Mouse (Mus musculus) cerebellum, adult 9-11 months (tissue): ENCODE measurements at regions not wholly inside any gene's neighbourhood (a gene's known extent, or its start where the extent isn't known, plus 50 kb on each side); places are given as distances from the start of the nearest gene placed in this dataset.

Experiments
- DNase-seq: peaks from one replicate; pipeline ENCODE4 v3.0.0; 2022

DNA sequence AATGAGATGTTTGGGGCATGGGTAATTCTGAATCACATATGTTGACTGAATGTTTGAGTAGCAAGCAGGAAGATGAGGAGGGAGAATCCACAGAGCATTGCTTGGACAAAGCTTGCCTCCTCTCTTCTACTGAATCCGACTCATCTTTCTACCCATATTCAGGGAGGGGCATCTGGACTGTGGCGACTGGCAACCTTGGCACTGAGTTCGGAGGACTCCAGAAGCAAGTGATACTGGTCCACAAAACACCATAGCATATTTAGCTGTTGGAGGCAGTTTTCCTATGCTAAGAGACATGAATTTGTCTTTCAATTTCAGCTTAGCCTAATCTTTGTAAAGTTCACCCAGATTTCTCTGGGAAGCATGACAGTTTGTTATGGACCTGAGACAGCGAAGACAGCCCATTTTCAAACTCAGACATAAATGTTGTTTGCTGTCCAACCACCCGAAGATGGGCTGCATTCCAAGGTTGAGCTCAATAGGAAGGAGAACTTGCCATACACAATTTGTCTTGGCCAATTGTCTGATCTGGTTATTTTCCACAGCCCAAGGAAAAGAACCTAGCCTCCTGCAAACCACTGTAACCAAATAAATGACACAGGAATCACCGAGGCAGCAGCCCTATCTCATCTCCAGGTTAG, 224.0 kb upstream of the Pld5 start:
- DNase-seq = peak; percentile 57

DNA sequence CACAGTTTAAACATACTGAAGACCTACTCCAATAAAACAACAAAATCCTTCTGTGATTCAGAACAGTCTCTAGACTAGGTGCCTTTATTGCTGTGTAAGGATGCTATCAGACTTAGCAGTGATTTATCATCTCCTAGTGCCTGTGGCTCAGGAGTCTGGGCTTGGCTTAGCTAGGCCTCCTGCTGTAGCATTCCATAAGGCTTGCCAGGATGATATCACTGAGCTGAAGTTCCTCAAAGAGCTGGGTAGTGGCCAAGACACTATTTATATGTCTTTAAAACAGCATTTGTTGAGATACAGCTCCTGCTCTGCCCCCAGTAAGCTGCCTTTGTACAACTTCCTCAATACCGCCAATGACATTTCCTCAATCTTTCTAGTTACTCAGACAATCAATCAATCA, 193.4 kb upstream of the Pld5 start:
- no peak for DNase-seq

GRCm38 (mm10) chr1:176462125-176462524, 187.0 kb upstream of the Pld5 start:
- peak; percentile 20 for DNase-seq

- no peak for DNase-seq
Observed at GRCm38 (mm10) chr1:176446735-176447134, 171.6 kb upstream of the Pld5 start.

- no peak for DNase-seq
Observed at GRCm38 (mm10) chr1:176443712-176444111, 168.6 kb upstream of the Pld5 start.

- no peak for DNase-seq
Observed at GRCm38 (mm10) chr1:176440254-176440653, 165.1 kb upstream of the Pld5 start.

- no peak for DNase-seq
Observed at GRCm38 (mm10) chr1:176427835-176428234, 152.7 kb upstream of the Pld5 start.

DNA sequence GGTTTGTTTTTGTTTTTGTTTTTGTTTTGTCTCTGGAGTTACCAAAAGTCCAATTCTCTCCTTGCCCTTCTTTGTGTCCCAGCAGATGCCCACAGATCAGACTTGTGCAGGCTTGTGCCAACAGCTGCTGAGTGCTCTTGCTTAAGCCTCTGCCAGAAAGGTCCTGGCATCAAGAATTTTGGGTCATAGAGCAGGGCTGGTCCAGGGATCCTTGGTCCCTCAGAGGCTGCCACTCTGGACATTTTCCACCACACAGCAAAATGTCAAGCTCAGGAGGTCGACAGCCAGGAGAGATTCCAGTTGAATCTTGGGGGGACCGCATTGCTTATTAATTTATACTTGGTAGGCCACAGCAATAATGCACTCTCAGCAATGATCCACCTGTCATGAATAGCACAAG, 151.9 kb upstream of the Pld5 start:
- no peak for DNase-seq

GRCm38 (mm10) chr1:176417251-176417650, 142.1 kb upstream of the Pld5 start:
- no peak for DNase-seq

GRCm38 (mm10) chr1:176404128-176404527, 129.0 kb upstream of the Pld5 start:
- no peak for DNase-seq

DNA sequence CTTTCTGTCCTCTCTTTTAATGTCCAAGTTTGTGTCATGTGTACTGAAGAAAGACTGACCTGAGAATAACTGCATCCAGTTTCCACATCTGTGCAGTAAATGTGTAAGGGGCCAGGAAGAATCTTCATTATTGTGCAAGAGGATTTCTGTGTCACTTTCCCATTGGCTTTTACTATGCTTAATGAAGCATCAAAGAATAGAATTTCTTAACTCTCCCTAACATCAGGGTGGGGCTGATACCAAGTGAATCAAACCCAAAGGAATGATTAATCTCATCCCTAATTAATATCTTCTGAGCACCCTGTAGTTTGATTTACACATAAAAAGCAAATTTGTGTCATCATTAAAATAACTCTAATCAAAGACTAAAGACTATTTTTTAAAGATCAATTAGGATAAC, 104.5 kb upstream of the Pld5 start:
- DNase-seq = no peak

DNA sequence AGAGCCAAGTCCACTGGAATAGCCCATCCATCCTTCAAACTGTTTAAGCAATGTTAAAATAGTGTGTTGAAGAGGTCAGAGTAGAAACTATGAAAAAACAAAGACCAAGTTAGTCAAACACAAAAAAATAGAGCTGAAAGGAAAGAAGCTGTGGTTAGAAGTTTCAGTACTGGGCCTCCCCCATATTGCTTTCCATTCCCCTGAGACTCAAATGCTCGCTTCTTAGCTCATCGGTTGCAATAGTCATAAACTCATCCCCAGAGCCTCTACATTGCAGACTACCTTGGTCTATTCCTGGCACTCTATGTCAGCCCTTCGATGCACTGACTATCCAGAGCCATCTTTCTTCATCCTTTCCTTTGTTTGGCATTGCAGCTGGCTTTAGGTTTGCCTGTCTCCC, 91.8 kb upstream of the Pld5 start:
- DNase-seq = no peak

- DNase-seq = no peak
Observed at GRCm38 (mm10) chr1:176360957-176361356, 85.8 kb upstream of the Pld5 start.

DNA sequence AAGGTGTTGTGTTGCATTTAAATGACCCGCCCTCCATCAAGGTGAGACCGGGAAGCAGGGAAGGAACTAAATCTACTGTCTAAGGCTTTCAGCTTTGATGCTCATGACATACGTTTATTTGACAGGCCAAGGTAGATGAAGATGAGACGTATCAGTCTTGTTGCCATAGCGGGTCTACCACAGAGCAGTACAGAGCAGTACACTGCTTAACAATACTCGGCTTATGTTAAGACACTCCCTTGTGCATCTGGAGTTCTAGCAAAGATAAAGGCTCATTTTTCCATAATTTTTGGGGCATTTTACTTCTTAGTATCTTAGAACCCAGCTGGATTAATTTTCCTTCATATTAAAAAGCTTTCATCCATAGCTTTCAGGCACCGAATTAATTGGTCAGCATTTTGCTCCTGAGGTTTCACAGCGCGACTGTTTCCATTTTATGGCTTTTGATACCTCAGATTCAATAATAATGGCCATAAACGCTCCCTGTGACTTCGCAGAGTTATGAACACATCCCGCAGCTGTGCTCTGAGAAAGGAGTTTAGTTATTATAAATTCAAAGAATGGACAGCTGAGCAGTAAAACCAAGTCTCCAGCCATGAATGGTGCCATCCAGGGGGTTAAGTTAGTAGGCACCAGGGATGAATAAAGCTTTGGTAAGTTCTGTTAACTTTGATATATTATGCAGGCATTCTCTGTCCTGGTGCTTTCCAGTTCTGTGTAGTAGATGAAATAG, 85.0 kb upstream of the Pld5 start:
- no peak for DNase-seq

DNA sequence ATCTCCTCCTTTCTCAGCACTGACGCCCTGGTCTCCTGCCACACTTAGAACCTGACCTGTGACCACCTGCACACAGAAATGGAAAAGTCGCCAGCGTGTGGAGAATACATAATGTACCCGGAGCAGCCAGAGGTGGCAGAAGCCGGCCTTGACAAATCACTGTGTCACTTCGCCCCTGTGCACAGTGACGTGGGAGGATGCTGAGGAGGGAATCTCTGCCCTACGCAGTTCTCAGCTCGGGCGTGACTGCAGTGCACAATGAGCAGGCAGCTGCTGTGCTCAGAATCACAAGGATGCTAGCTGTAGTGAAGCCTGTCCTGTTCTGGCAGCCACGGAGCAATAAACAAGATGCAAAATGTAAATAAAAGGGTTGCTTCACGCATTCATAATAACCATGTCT, 80.2 kb upstream of the Pld5 start:
- DNase-seq = peak; percentile 3

DNA sequence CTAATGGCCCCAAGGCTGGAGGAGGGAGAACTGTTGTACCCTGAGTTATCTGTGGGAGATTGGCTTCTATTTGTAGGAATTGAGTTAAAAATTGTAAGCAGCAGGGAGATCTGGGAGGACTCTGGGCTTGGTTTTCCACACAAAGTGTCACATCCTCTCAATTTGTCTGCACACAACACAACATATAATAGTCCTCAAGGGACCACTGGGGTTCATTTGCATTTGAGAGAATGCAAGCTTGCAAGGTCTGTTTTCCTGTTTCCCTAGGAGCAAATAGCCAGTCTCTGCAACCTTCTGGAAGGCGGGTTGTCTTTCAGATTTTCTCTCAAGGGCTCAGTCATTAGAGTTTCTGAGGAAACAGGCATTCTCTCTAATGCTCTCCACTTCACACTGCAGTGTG, 79.8 kb upstream of the Pld5 start:
- no peak for DNase-seq

DNA sequence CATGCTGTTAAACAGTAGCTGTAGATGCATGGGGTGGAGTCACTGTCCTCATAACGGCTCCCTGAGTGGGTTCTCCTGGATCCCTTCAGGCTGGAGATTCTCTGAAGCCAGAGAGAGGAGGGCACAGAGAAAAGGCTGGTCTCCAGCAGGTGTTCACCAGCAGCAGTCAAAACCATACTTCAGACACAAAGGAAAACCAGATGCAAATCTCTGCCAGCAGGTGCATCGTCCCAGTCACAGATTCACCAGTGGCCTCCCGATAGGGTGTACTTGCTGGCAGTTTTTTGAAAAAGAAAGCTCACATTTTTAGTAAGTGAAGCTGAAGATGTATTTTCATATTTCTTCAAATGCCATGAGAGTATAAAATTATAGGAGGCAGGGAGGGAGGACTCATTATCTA, 77.6 kb upstream of the Pld5 start:
- no peak for DNase-seq

DNA sequence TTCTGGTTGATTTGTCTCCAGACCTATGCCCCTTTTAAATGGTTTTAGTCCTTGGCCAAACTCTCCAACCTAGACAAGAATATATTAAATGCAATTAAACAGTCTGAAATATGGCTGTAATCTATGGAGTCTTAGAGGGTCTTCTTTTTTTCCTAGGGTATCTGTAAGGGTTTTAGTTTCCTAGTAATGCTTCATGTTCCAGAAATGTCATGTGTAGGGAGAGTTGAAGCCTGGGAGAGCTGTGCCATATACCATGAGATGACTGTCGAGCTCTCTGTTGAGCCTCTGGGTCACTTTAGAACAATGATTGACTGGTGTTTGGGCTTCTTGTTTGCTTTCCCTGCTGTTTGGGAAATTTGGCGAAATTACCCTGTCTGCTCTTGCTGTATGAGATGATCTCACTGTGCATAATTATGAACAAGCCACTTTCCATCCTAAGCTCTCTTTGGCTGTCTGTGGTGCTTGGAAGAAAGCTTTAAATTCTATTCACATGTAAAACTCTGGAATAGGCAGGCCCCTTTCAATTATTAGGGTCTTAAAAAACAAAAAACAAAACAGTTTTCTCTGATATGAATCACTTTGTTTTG, 74.9 kb upstream of the Pld5 start:
- no peak for DNase-seq

DNA sequence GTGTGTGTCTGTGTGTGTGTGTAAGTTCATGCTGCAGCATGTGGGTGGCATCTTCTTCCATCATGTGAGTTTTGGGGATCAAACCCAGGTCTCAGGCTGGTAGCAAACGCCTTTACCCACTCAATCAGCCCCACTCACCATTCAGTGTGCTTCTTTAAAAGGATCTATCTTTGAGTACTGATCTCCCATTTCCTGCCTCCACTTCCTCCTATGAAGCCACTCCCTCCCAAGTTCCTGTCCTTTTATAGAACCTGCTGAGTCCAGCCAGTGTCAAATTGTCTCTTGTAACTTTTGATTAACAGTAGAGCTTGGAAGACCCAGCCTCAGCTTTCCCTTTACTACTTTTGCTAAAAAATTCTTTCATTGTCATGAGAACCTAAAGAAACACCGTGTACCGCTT, 73.0 kb upstream of the Pld5 start:
- no peak for DNase-seq

DNA sequence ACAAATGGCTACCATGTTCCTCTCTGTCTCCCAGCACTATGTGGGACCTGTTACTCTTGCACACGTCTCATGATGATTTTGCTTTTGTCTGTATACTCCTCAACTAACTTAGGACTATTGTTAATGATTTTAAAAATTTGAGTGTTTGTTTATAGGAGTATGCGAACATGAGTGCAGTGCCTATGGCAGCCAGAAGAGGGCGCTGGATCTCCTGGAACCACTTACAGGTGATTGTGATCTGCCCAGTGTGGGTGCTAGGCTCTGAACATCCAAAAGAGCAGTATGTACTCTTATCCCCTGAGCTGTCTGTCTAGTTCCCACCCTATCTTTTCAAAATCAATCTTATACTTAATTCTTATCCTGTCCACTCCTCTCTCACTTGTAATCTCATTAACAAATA, 56.2 kb upstream of the Pld5 start:
- no peak for DNase-seq
